Mouse (Mus musculus): Measurements from ENCODE around the gene Sel1l2. TPM values are rescaled to one million over a fixed set of nuclear protein-coding genes. Genes with fewer than 3 reads are reported as not detected.

Gene Sel1l2
- polyA plus RNA-seq, 1 experiment from 2014 or later = not detected

- no peak for ATAC-seq
- no peak overlapping the region for H3K27ac ChIP-seq (ENCODE audit: low read length)
- 69% methylated on average over 5 of the region's 5 CpGs for WGBS
- no peak overlapping the region for H3K4me2 ChIP-seq (ENCODE audit: low read length)
- no peaks in the 10 kb centered on the region for H3K4me1 ChIP-seq (replicated peaks; ENCODE audit: control insufficient read depth, insufficient read depth, low read length)
- H3K27me3 ChIP-seq (replicated peaks; ENCODE audit: control insufficient read depth, insufficient read depth, low read length) = no peaks in the 10 kb centered on the region
- H3K9ac ChIP-seq (replicated peaks; ENCODE audit: low read depth, low read length) = no peak overlapping the region
- no peak overlapping the region for H3K4me3 ChIP-seq (replicated peaks; ENCODE audit: low read length)
- H3K9me3 ChIP-seq (ENCODE audit: control insufficient read depth, low read length) = no peaks in the 10 kb centered on the region
- no peaks in the 10 kb centered on the region for H3K36me3 ChIP-seq (ENCODE audit: control insufficient read depth, insufficient read depth)
These were observed 58.8 kb downstream of the Sel1l2 start for GRCm38 (mm10) chr2:140330508-140331306.

- Histone ChIP-seq H3K4me3 (replicated peaks; ENCODE audit: low read length) (no peak overlapping the region), H3K9ac (replicated peaks; ENCODE audit: low read depth, low read length) (no peak overlapping the region), H3K4me1 (replicated peaks; ENCODE audit: control insufficient read depth, insufficient read depth, low read length) (no peaks in the 10 kb centered on the region), H3K27ac (ENCODE audit: low read length) (no peak overlapping the region), H3K9me3 (ENCODE audit: control insufficient read depth, low read length) (no peaks in the 10 kb centered on the region), H3K36me3 (ENCODE audit: control insufficient read depth, insufficient read depth) (no peaks in the 10 kb centered on the region), H3K27me3 (replicated peaks; ENCODE audit: control insufficient read depth, insufficient read depth, low read length) (no peaks in the 10 kb centered on the region), H3K4me2 (ENCODE audit: low read length) (no peak overlapping the region)
- ATAC-seq = no peak
- 78% methylated on average over 3 of the region's 3 CpGs for WGBS
These were observed 86.4 kb downstream of the Sel1l2 start for GRCm38 (mm10) chr2:140302976-140303708.

GRCm38 (mm10) chr2:140297155-140297554 is 92.4 kb downstream of the Sel1l2 start:
- H3K4me1 ChIP-seq (replicated peaks; ENCODE audit: control insufficient read depth, insufficient read depth, low read length) = no peaks in the 10 kb centered on the region
- H3K27ac ChIP-seq (ENCODE audit: low read length) = no peak overlapping the region
- H3K9me3 ChIP-seq (ENCODE audit: control insufficient read depth, low read length) = no peaks in the 10 kb centered on the region
- H3K9ac ChIP-seq (replicated peaks; ENCODE audit: low read depth, low read length) = no peak overlapping the region
- H3K36me3 ChIP-seq (ENCODE audit: control insufficient read depth, insufficient read depth) = no peaks in the 10 kb centered on the region
- no peaks in the 10 kb centered on the region for H3K27me3 ChIP-seq (replicated peaks; ENCODE audit: control insufficient read depth, insufficient read depth, low read length)
- no peak overlapping the region for H3K4me3 ChIP-seq (replicated peaks; ENCODE audit: low read length)
- ATAC-seq = no peak
- 49% methylated on average over 4 of the region's 4 CpGs for WGBS
- H3K4me2 ChIP-seq (ENCODE audit: low read length) = no peak overlapping the region

- Histone ChIP-seq H3K27ac (ENCODE audit: low read length) (no peak overlapping the region), H3K4me1 (replicated peaks; ENCODE audit: control insufficient read depth, insufficient read depth, low read length) (no peaks in the 10 kb centered on the region), H3K9me3 (ENCODE audit: control insufficient read depth, low read length) (no peaks in the 10 kb centered on the region), H3K4me2 (ENCODE audit: low read length) (no peak overlapping the region), H3K36me3 (ENCODE audit: control insufficient read depth, insufficient read depth) (no peaks in the 10 kb centered on the region), H3K4me3 (replicated peaks; ENCODE audit: low read length) (no peak overlapping the region), H3K27me3 (replicated peaks; ENCODE audit: control insufficient read depth, insufficient read depth, low read length) (no peaks in the 10 kb centered on the region), H3K9ac (replicated peaks; ENCODE audit: low read depth, low read length) (no peak overlapping the region)
- ATAC-seq = no peak
- 74% methylated on average over 2 of the region's 2 CpGs for WGBS
These were observed 95.7 kb downstream of the Sel1l2 start for GRCm38 (mm10) chr2:140293820-140294219.

- H3K27me3 ChIP-seq (replicated peaks; ENCODE audit: control insufficient read depth, insufficient read depth, low read length) = no peaks in the 10 kb centered on the region
- no peak overlapping the region for H3K9ac ChIP-seq (replicated peaks; ENCODE audit: low read depth, low read length)
- no peaks in the 10 kb centered on the region for H3K9me3 ChIP-seq (ENCODE audit: control insufficient read depth, low read length)
- ATAC-seq = no peak
- no peak overlapping the region for H3K4me3 ChIP-seq (replicated peaks; ENCODE audit: low read length)
- 67% methylated on average over 8 of the region's 8 CpGs for WGBS
- H3K4me2 ChIP-seq (ENCODE audit: low read length) = no peak overlapping the region
- no peak overlapping the region for H3K27ac ChIP-seq (ENCODE audit: low read length)
- no peaks in the 10 kb centered on the region for H3K36me3 ChIP-seq (ENCODE audit: control insufficient read depth, insufficient read depth)
- no peaks in the 10 kb centered on the region for H3K4me1 ChIP-seq (replicated peaks; ENCODE audit: control insufficient read depth, insufficient read depth, low read length)
These were observed 108.7 kb downstream of the Sel1l2 start for GRCm38 (mm10) chr2:140280808-140281207.

- H3K4me1 ChIP-seq (replicated peaks; ENCODE audit: control insufficient read depth, insufficient read depth, low read length) = peaks cover 6% of the 10 kb centered on the region; the same call in 1 of the 2 replicates
- 48% methylated on average over 2 of the region's 2 CpGs for WGBS
- H3K9ac ChIP-seq (replicated peaks; ENCODE audit: low read depth, low read length) = no peak overlapping the region
- no peak overlapping the region for H3K27ac ChIP-seq (ENCODE audit: low read length)
- H3K36me3 ChIP-seq (ENCODE audit: control insufficient read depth, insufficient read depth) = no peaks in the 10 kb centered on the region
- no peaks in the 10 kb centered on the region for H3K27me3 ChIP-seq (replicated peaks; ENCODE audit: control insufficient read depth, insufficient read depth, low read length)
- no peak overlapping the region for H3K4me3 ChIP-seq (replicated peaks; ENCODE audit: low read length)
- no peak overlapping the region for H3K4me2 ChIP-seq (ENCODE audit: low read length)
- H3K9me3 ChIP-seq (ENCODE audit: control insufficient read depth, low read length) = no peaks in the 10 kb centered on the region
- ATAC-seq = peak; percentile 73
These were observed 133.8 kb downstream of the Sel1l2 start for GRCm38 (mm10) chr2:140255595-140256141.

GRCm38 (mm10) chr2:140254256-140254655 is 135.2 kb downstream of the Sel1l2 start:
- H3K9me3 ChIP-seq (ENCODE audit: control insufficient read depth, low read length) = no peaks in the 10 kb centered on the region
- H3K9ac ChIP-seq (replicated peaks; ENCODE audit: low read depth, low read length) = no peak overlapping the region
- H3K4me2 ChIP-seq (ENCODE audit: low read length) = no peak overlapping the region
- no peak overlapping the region for H3K27ac ChIP-seq (ENCODE audit: low read length)
- peaks cover 6% of the 10 kb centered on the region; the same call in 1 of the 2 replicates for H3K4me1 ChIP-seq (replicated peaks; ENCODE audit: control insufficient read depth, insufficient read depth, low read length)
- no peak overlapping the region for H3K4me3 ChIP-seq (replicated peaks; ENCODE audit: low read length)
- WGBS = 84% methylated on average over 7 of the region's 7 CpGs
- ATAC-seq = no peak
- H3K27me3 ChIP-seq (replicated peaks; ENCODE audit: control insufficient read depth, insufficient read depth, low read length) = no peaks in the 10 kb centered on the region
- no peaks in the 10 kb centered on the region for H3K36me3 ChIP-seq (ENCODE audit: control insufficient read depth, insufficient read depth)

- no peaks in the 10 kb centered on the region for H3K36me3 ChIP-seq (ENCODE audit: control insufficient read depth, insufficient read depth)
- 70% methylated on average over 5 of the region's 5 CpGs for WGBS
- H3K27ac ChIP-seq (ENCODE audit: low read length) = no peak overlapping the region
- H3K27me3 ChIP-seq (replicated peaks; ENCODE audit: control insufficient read depth, insufficient read depth, low read length) = no peaks in the 10 kb centered on the region
- no peak overlapping the region for H3K4me3 ChIP-seq (replicated peaks; ENCODE audit: low read length)
- ATAC-seq = 0 out of 2 replicates have a peak, but pooled peaks have one; percentile 40
- H3K4me2 ChIP-seq (ENCODE audit: low read length) = no peak overlapping the region
- no peaks in the 10 kb centered on the region for H3K9me3 ChIP-seq (ENCODE audit: control insufficient read depth, low read length)
- H3K4me1 ChIP-seq (replicated peaks; ENCODE audit: control insufficient read depth, insufficient read depth, low read length) = no peaks in the 10 kb centered on the region
- H3K9ac ChIP-seq (replicated peaks; ENCODE audit: low read depth, low read length) = no peak overlapping the region
These were observed 146.4 kb downstream of the Sel1l2 start for GRCm38 (mm10) chr2:140243105-140243504.

- Histone ChIP-seq H3K4me2 (ENCODE audit: low read length) (no peak overlapping the region), H3K9ac (replicated peaks; ENCODE audit: low read depth, low read length) (no peak overlapping the region)
- ATAC-seq = no peak
These were observed 147.1 kb downstream of the Sel1l2 start for GRCm38 (mm10) chr2:140242398-140242797.

More at GRCm38 (mm10) chr2:140242398-140242797, 147.1 kb downstream of the Sel1l2 start:
- H3K27me3 ChIP-seq (replicated peaks; ENCODE audit: control insufficient read depth, insufficient read depth, low read length) = no peaks in the 10 kb centered on the region
- H3K4me3 ChIP-seq (replicated peaks; ENCODE audit: low read length) = no peak overlapping the region
- H3K27ac ChIP-seq (ENCODE audit: low read length) = no peak overlapping the region
- no peaks in the 10 kb centered on the region for H3K9me3 ChIP-seq (ENCODE audit: control insufficient read depth, low read length)
- 63% methylated on average over 5 of the region's 5 CpGs for WGBS
- no peaks in the 10 kb centered on the region for H3K4me1 ChIP-seq (replicated peaks; ENCODE audit: control insufficient read depth, insufficient read depth, low read length)
- no peaks in the 10 kb centered on the region for H3K36me3 ChIP-seq (ENCODE audit: control insufficient read depth, insufficient read depth)

All from forebrain, embryonic 16.5 days (tissue).